Mouse (Mus musculus) lung, embryonic 16.5 days (tissue): ENCODE measurements around the gene Dhrs7. TPM values are rescaled to one million over a fixed set of nuclear protein-coding genes. Genes with fewer than 3 reads are reported as not detected.
"Not testable (repeated sequence)": the region's sequence is repeated elsewhere in the genome, so short reads cannot be mapped to it uniquely, and the experiment has no call there.

ENCODE experiments used
- ATAC-seq: fragments of 200-750 bp; cut with Nextera tagmentation; 2 replicates; pipeline ENCODE4 v1.8.0; 2017; ENCODE audit warnings: low read depth, mild to moderate bottlenecking, moderate library complexity
- H3K27ac ChIP-seq: fragments of 300-500 bp; sonication (generic); 2 replicates; pipeline ENCODE4 v1.5.1; 2014; ENCODE audit warnings: mild to moderate bottlenecking, control low read depth, low read length
- H3K27me3 ChIP-seq: fragments of 300-500 bp; sonication (generic); 2 replicates; pipeline ENCODE4 v1.6.1; 2014; ENCODE audit warnings: low read depth, low read length, mixed read lengths; ENCODE audit not compliant: control insufficient read depth, insufficient read depth
- H3K36me3 ChIP-seq: fragments of 300-500 bp; sonication (generic); 2 replicates; pipeline ENCODE4 v1.6.1; 2014; ENCODE audit warnings: low read length; ENCODE audit not compliant: control insufficient read depth, insufficient read depth
- H3K4me1 ChIP-seq: fragments of 300-500 bp; sonication (generic); replicated peaks from 2 replicates; pipeline ENCODE4 v1.6.1; 2014; ENCODE audit warnings: low read length, mixed read lengths; ENCODE audit not compliant: control insufficient read depth, insufficient read depth
- H3K4me2 ChIP-seq: fragments of 300-500 bp; sonication (generic); 2 replicates; pipeline ENCODE4 v1.6.1; 2014; ENCODE audit warnings: low read depth, low read length, control low read depth
- H3K4me3 ChIP-seq: fragments of 300-500 bp; sonication (generic); 2 replicates; pipeline ENCODE4 v1.5.1; 2014; ENCODE audit warnings: mild to moderate bottlenecking, low read length, control low read depth
- H3K9ac ChIP-seq: fragments of 300-500 bp; sonication (generic); 2 replicates; pipeline ENCODE4 v1.6.1; 2014; ENCODE audit warnings: low read length, control low read depth
- H3K9me3 ChIP-seq: fragments of 300-500 bp; sonication (generic); 2 replicates; pipeline ENCODE4 v1.6.1; 2016; ENCODE audit warnings: low read length; ENCODE audit not compliant: control insufficient read depth
- WGBS: fragments of 180-500 bp; shearing (Covaris S2); extraction: QIAGEN DNeasy Blood & Tissue Kit; methylation state at CpG from one replicate; pipeline ENCODE4 v1.1.7; 2014; 5-methylcytosine and 5-hydroxymethylcytosine counted together
- polyA plus RNA-seq: library from polyadenylated mRNA; unstranded; fragments of >200 nt; fragmentation: Nextera tagmentation; extraction: Ambion mirVana; gene quantifications from 2 replicates; pipeline ENCODE4 v1.2.1, GENCODE M21; 2015

Gene Dhrs7
- 83.8 and 92.1 TPM in 2 replicates for polyA plus RNA-seq

GRCm38 (mm10) chr12:72664735-72665337 lies at the start of gene Dhrs7:
Dhrs7 (minus strand) TSS chr12:72664909.
- ATAC-seq, result peak; percentile 98
- Histone ChIP-seq H3K36me3 (no peaks in the 10 kb centered on the region), H3K27me3 (no peaks in the 10 kb centered on the region), H3K4me3 (peak within 1 kb of the TSS; percentile 71), H3K9me3 (no peaks in the 10 kb centered on the region), H3K9ac (peak within 1 kb of the TSS; percentile 78), H3K4me2 (peak within 1 kb of the TSS; percentile 87), H3K27ac (peak within 1 kb of the TSS; percentile 97), H3K4me1 (peaks cover 10% of the 10 kb centered on the region)
- under 1% methylated on average over 33 of the region's 33 CpGs for WGBS

GRCm38 (mm10) chr12:72709981-72710380 lies 45.3 kb upstream of the Dhrs7 start:
- H3K27ac ChIP-seq, result no peak overlapping the region
- H3K4me3 ChIP-seq, result no peak overlapping the region
- no peaks in the 10 kb centered on the region for H3K4me1 ChIP-seq

DNA sequence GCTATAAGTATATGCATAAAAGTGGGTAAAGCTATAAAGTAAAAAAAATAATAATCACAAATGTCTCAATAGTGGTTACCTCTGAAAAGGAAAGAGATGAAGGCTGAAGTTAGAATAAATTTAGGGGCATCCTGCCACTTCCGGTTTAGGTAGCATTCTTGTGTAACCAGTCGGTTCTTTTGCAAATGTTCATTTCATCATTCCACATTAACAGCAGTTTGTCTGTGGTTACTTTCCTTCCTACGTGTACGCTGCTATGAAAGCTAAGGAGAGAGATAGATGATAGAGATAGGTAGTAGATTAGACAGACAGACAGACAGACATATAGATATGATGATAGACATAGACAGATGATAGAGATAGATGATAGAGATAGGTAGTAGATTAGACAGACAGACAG lies 39.4 kb upstream of the Dhrs7 start:
- Histone ChIP-seq H3K9me3 (no peaks in the 10 kb centered on the region), H3K4me2 (no peak overlapping the region), H3K36me3 (no peaks in the 10 kb centered on the region), H3K4me3 (no peak overlapping the region), H3K9ac (no peak overlapping the region), H3K27me3 (no peaks in the 10 kb centered on the region), H3K4me1 (no peaks in the 10 kb centered on the region), H3K27ac (no peak overlapping the region)
- WGBS, result 82% methylated on average over 4 of the region's 4 CpGs
- no peak for ATAC-seq

More at GRCm38 (mm10) chr12:72709981-72710380, 45.3 kb upstream of the Dhrs7 start:
- Histone ChIP-seq H3K9me3 (peaks cover 4% of the 10 kb centered on the region), H3K36me3 (no peaks in the 10 kb centered on the region), H3K27me3 (no peaks in the 10 kb centered on the region), H3K4me2 (no peak overlapping the region), H3K9ac (no peak overlapping the region)
- WGBS, result 93% methylated on average over 3 of the region's 3 CpGs
- ATAC-seq, result no peak

GRCm38 (mm10) chr12:72700013-72700412 lies 35.3 kb upstream of the Dhrs7 start:
- H3K4me3 ChIP-seq, result no peak overlapping the region
- 30% methylated on average over 1 of the region's 1 CpGs for WGBS
- ATAC-seq, result no peak
- H3K9ac ChIP-seq, result no peak overlapping the region
- H3K4me2 ChIP-seq, result no peak overlapping the region
- no peaks in the 10 kb centered on the region for H3K9me3 ChIP-seq
- no peaks in the 10 kb centered on the region for H3K36me3 ChIP-seq
- H3K27ac ChIP-seq, result no peak overlapping the region
- H3K4me1 ChIP-seq, result 0 out of 2 replicates have a peak, but pooled peaks cover under 1% of the 10 kb centered on the region
- no peaks in the 10 kb centered on the region for H3K27me3 ChIP-seq

GRCm38 (mm10) chr12:72694901-72695463 lies 30.3 kb upstream of the Dhrs7 start:
- WGBS, result 24% methylated on average over 9 of the region's 9 CpGs
- Histone ChIP-seq H3K4me3 (no peak overlapping the region), H3K4me1 (0 out of 2 replicates have a peak, but pooled peaks cover 3% of the 10 kb centered on the region), H3K36me3 (no peaks in the 10 kb centered on the region), H3K4me2 (peak overlapping the region; percentile 38; the same call in 1 of the 2 replicates), H3K9me3 (no peaks in the 10 kb centered on the region), H3K27ac (no peak overlapping the region), H3K27me3 (no peaks in the 10 kb centered on the region), H3K9ac (no peak overlapping the region)
- ATAC-seq, result peak; percentile 69

DNA sequence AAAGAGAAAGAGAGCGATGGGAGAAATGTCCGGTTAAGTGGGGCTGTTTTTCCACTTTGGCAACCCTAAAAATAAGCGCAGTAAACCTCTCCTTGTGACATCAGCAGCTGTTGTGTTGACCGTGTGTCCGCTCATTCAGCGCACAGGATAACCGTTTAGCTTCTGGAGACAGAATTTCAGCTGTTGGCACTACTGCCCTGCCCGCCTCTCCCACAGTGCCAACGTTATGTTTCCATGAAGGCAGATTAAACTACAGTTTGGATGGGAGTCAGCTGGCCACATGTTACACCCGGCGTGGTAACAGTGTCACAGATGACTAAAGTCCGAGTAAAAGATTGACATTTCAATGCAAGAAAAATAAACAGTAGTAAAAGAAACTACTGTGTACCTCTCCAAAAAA lies 29.7 kb upstream of the Dhrs7 start:
- WGBS, result 54% methylated on average over 12 of the region's 12 CpGs
- Histone ChIP-seq H3K27me3 (no peaks in the 10 kb centered on the region), H3K27ac (no peak overlapping the region), H3K36me3 (no peaks in the 10 kb centered on the region), H3K9me3 (no peaks in the 10 kb centered on the region), H3K4me3 (no peak overlapping the region), H3K4me2 (no peak overlapping the region), H3K9ac (no peak overlapping the region), H3K4me1 (0 out of 2 replicates have a peak, but pooled peaks cover 3% of the 10 kb centered on the region)
- no peak for ATAC-seq

DNA sequence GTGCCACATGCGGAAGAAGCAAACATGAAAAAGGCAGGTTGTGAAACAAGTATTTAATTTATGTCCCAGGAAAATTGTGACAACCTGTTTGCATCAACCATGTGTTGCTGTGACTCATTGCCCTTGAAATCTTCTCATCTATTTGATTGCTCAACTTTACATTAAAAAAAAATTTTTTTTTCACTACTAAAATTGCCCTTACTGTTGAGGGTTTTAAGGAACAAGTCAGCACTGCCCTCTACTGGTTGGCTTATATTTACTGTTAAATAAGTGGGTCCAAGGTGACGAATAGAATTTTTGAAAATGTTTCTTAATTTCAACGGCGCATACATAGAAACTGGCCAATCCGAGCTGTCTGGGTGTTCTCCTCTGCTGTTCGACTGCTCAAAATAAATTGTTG lies 29.2 kb upstream of the Dhrs7 start:
- no peak overlapping the region for H3K9ac ChIP-seq
- no peaks in the 10 kb centered on the region for H3K36me3 ChIP-seq
- peak; percentile 28; the same call in 1 of the 2 replicates for ATAC-seq
- H3K9me3 ChIP-seq, result no peaks in the 10 kb centered on the region
- no peak overlapping the region for H3K27ac ChIP-seq
- no peaks in the 10 kb centered on the region for H3K27me3 ChIP-seq
- H3K4me2 ChIP-seq, result no peak overlapping the region
- 30% methylated on average over 6 of the region's 6 CpGs for WGBS
- H3K4me1 ChIP-seq, result 0 out of 2 replicates have a peak, but pooled peaks cover 3% of the 10 kb centered on the region
- no peak overlapping the region for H3K4me3 ChIP-seq

DNA sequence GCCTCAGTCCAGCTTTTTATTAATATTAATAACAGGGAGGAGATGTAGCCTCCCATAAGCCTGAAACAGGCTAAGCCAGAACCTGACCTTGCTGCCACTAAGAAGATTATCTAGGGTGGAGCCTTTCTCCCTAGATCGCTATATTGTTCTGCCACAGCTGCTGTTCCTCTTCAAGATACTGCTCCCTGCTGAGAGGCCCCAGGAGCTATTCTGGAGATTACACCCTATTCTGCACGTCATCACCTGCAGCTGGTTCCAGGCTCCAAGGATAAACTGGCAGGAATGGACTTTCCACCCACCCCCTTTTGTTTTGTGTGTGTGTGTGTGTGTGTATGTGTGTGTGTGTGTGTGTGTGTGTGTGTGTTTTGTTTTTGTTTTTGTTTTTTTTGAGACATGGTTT lies 23.6 kb upstream of the Dhrs7 start:
- ATAC-seq, H3K9ac ChIP-seq, H3K9me3 ChIP-seq, H3K36me3 ChIP-seq, H3K27me3 ChIP-seq, H3K4me1 ChIP-seq, H3K4me2 ChIP-seq, H3K4me3 ChIP-seq, H3K27ac ChIP-seq: not testable (repeated sequence)
- WGBS, result 56% methylated on average over 2 of the region's 2 CpGs

DNA sequence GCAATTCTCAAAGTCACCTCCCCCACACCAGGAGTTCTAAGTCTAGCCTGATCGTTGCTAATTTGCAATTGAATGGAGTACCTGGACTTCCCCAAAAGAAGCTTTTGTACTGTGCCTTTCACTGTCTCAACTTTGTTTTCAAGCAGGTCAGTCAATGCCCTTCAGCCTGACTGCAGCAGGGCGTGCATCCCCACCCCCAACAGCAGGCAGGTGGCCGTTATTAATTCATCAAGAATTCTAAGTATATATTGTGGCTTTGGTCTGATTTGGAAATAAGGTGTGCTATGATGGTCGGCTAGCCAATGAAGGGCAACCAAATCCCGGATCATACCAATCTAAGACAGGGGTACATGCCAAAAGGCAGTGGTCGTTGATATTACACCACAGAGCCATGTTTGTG lies 23.0 kb upstream of the Dhrs7 start:
- H3K4me3 ChIP-seq, H3K4me1 ChIP-seq, H3K4me2 ChIP-seq, H3K36me3 ChIP-seq, H3K9me3 ChIP-seq, ATAC-seq, H3K27me3 ChIP-seq, H3K27ac ChIP-seq, H3K9ac ChIP-seq: not testable (repeated sequence)
- 49% methylated on average over 6 of the region's 6 CpGs for WGBS
